Mouse (Mus musculus) neutrophil, adult 5-6 weeks (primary cell): ENCODE data around the gene Spop. TPM values are rescaled to one million over a fixed set of nuclear protein-coding genes. Genes with fewer than 3 reads are reported as not detected.
A peak's percentile ranks its signal among the peaks of the same experiment; 100 is the strongest.

Experiments used
- ATAC-seq: fragments of 151-379, 151-347 bp; 2 replicates; pipeline ENCODE4 v1.8.0; 2017; ENCODE audit warnings: mild to moderate bottlenecking, moderate TSS enrichment; ENCODE audit not compliant: insufficient number of reproducible peaks, poor library complexity, low FRiP score, severe bottlenecking; ENCODE audit errors: extremely low read depth
- total RNA-seq: library from RNA; stranded (forward); fragments of 200-1000 nt; gene quantifications from 2 replicates; pipeline ENCODE4 v1.2.3, GENCODE M21; 2017

The Spop gene
- total RNA-seq, 1 experiment from 2014 or later: 104 TPM

- no peak for ATAC-seq
These were observed 96.8 kb downstream of the Spop start for GRCm38 (mm10) chr11:95510631-95511030.

- no peak for ATAC-seq
These were observed 98.0 kb downstream of the Spop start for GRCm38 (mm10) chr11:95511919-95512318.

DNA sequence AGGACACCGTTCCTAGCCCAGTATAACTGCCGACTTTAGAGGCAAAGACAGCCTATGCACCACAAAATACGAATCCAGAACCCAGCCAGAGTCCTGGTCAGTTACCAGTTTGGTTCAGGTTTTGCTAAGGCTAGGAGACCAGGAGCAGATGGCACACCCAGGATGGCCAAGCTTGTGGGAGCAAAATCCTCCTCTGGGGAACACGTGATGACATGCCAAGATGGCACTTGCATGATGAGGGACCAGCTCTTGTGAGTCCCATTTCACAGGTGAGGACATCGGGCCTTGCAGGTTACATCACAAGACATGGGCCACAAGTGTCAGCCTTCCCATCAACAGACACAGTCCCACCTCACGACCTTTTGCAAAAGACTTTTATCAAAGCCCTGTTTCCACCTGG is 98.5 kb downstream of the Spop start:
- ATAC-seq: no peak

DNA sequence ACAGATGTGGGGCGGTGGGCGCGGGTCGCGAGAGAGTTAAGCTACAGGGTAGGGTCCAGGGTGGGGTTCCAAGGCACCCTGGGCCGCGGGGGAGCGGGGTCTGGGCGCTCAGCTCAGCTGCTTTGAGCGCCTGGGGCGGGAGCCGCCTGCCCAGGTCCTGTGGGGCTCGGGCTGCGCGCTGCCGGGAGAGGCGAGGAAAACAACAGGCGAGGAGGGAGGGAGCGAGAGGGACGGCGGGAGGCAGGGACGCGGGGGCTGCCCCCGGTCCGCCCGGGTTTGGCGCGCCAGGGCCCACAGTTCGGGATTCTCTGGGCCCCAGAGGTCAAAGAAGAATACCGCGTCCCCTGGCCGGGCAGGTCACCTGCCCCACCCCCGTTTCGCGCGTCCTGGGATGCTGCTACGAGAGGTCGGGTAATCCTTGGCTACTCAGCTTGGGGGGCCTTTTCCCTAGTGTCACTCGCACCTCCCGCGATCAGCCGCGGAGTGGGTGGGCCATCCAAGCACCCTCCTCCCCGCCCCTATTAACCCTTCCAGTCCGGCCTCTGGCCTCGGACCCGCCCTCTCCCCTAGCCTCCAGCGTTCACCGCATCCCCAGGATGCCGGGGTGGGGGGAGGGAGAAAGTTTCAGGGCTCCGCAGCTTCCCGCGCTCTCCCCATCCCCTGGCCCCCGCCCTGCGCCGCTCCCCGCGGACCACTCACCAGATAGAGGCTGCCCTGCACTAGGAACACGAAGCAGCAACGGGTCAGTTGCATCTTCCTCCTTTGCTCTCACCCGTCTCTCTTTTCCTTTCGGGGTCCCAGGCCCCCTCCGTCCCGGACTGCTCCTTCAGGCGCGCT is 99.8 kb downstream of the Spop start:
- ATAC-seq: no peak

GRCm38 (mm10) chr11:95514298-95514861 is 100.5 kb downstream of the Spop start, which contains the start of gene Nxph3:
Gene Nxph3 (minus strand): TSS chr11:95514570.
- no peak for ATAC-seq

- ATAC-seq: no peak
These were observed 101.8 kb downstream of the Spop start for GRCm38 (mm10) chr11:95515376-95516323.

GRCm38 (mm10) chr11:95516491-95516911 is 102.6 kb downstream of the Spop start:
- no peak for ATAC-seq

- no peak for ATAC-seq
These were observed 103.3 kb downstream of the Spop start for GRCm38 (mm10) chr11:95517162-95517561.

- no peak for ATAC-seq
These were observed 105.4 kb downstream of the Spop start for GRCm38 (mm10) chr11:95519299-95519698.

GRCm38 (mm10) chr11:95519996-95520395 is 106.1 kb downstream of the Spop start:
- no peak for ATAC-seq

GRCm38 (mm10) chr11:95520456-95521072 is 106.7 kb downstream of the Spop start:
- ATAC-seq: peak; percentile 83

GRCm38 (mm10) chr11:95521563-95521962 is 107.7 kb downstream of the Spop start:
- peak; percentile 49; the same call in 1 of the 2 replicates for ATAC-seq

- ATAC-seq: no peak
These were observed 113.4 kb downstream of the Spop start for GRCm38 (mm10) chr11:95527307-95527706.

DNA sequence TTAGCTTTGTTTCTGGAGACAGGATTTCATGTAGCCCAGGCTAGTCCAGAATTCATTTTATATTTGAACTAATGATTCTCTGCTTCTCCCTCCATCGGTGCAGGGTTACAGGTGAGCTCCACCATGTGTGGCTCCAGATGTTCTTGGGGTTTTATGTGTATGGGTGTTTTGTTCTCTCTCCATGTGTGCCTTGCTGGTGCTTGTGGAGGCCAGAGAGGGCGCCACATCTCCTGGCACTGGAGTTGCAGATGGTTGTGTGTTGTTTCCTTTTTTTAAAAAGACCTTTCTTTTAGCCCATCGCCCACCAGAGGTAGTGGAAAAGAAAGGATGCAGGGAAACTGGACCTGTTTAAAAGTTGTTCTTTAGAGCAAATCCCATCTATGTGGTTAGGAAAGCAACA is 114.4 kb downstream of the Spop start:
- ATAC-seq: no peak

DNA sequence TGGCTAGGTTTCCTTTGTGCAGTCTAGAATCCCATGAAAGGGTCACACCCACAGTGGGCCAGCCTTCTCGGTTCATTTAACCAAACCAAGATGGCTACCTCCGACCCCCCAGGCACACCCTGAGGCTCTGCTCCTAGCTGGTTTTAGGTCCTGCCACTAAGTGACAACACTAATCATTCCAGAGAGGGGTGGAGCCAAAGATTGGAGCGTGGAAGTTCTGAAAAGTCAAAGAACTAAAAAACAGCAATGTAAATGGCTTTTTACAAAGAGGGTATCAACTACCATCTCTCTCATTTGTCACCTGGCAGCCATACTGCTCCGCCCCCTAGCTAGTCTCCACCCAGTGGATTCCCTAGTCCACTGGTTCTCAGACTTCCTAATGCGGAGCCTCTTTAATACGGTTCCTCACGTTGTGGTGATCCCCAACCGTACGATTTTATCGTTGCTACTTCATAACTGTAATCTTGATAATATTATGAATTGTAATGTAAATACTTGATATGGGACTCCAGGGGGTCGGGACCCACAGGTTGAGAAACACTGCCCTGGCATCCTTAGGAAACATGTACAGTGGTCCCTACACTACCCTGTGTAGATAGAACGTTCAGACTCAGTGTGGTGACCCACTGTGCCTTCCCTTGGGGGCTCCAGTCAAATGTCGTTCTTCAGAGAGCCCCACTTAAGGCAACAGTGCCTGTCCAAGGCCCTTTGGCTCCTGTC is 118.6 kb downstream of the Spop start:
- ATAC-seq: no peak

- ATAC-seq: no peak
These were observed 119.7 kb downstream of the Spop start for GRCm38 (mm10) chr11:95533484-95534160.

GRCm38 (mm10) chr11:95538378-95539104 is 124.7 kb downstream of the Spop start:
- no peak for ATAC-seq
